Mouse (Mus musculus) stomach, postnatal 0 days (tissue): Measurements from ENCODE around the gene Ank3. TPM values are rescaled to one million over a fixed set of nuclear protein-coding genes. Genes with fewer than 3 reads are reported as not detected.
A peak's percentile ranks its signal among the peaks of the same experiment; 100 is the strongest.

Source experiments
- ATAC-seq: fragments of 200-750 bp; cut with Nextera tagmentation; 2 replicates; pipeline ENCODE4 v1.8.0; 2017; ENCODE audit not compliant: low FRiP score, low TSS enrichment
- DNase-seq: peaks from one replicate; pipeline ENCODE4 v3.0.0-alpha.2; 2016; ENCODE audit warnings: low spot score
- H3K27ac ChIP-seq: fragments of 300-500 bp; sonication (generic); replicated peaks from 2 replicates; pipeline ENCODE4 v1.5.1; 2014; ENCODE audit warnings: mild to moderate bottlenecking, control low read depth
- H3K27me3 ChIP-seq: fragments of 300-500 bp; sonication (generic); 2 replicates; pipeline ENCODE4 v1.6.1; 2014; ENCODE audit warnings: low read length; ENCODE audit not compliant: control insufficient read depth, insufficient read depth
- H3K36me3 ChIP-seq: fragments of 300-500 bp; sonication (generic); 2 replicates; pipeline ENCODE4 v1.6.1; 2014; ENCODE audit warnings: low read length, mixed read lengths; ENCODE audit not compliant: control insufficient read depth, insufficient read depth
- H3K4me1 ChIP-seq: fragments of 300-500 bp; sonication (generic); replicated peaks from 2 replicates; pipeline ENCODE4 v1.6.1; 2014; ENCODE audit warnings: antibody characterized with exemption; ENCODE audit not compliant: control insufficient read depth, insufficient read depth
- H3K4me2 ChIP-seq: fragments of 300-500 bp; sonication (generic); replicated peaks from 2 replicates; pipeline ENCODE4 v1.6.1; 2014; ENCODE audit warnings: low read depth, mild to moderate bottlenecking, control low read depth, moderate library complexity
- H3K4me3 ChIP-seq: fragments of 300-500 bp; sonication (generic); 2 replicates; pipeline ENCODE4 v1.5.1; 2014; ENCODE audit warnings: low read depth, low read length, control low read depth
- H3K9ac ChIP-seq: fragments of 300-500 bp; sonication (generic); 2 replicates; pipeline ENCODE4 v1.6.1; 2014; ENCODE audit warnings: mild to moderate bottlenecking, low read length, control low read depth, mixed read lengths
- H3K9me3 ChIP-seq: fragments of 300-500 bp; sonication (generic); 2 replicates; pipeline ENCODE4 v1.6.1; 2016; ENCODE audit warnings: low read length; ENCODE audit not compliant: control insufficient read depth
- CTCF ChIP-seq: IDR thresholded peaks from 2 replicates; pipeline ENCODE4 v1.5.1; 2016; ENCODE audit warnings: antibody characterized with exemption, low read depth, mild to moderate bottlenecking, moderate library complexity
- EP300 ChIP-seq: optimal IDR thresholded peaks from 2 replicates; pipeline ENCODE3; 2016; ENCODE audit warnings: antibody characterized with exemption
- WGBS: fragments of 180-500 bp; shearing (Covaris S2); extraction: QIAGEN DNeasy Blood & Tissue Kit; methylation state at CpG from one replicate; pipeline ENCODE4 v1.1.7; 2014; 5-methylcytosine and 5-hydroxymethylcytosine counted together
- polyA plus RNA-seq: library from polyadenylated mRNA; unstranded; fragments of >200 nt; fragmentation: Nextera tagmentation; extraction: Ambion mirVana; gene quantifications from 2 replicates; pipeline ENCODE4 v1.2.1, GENCODE M21; 2015

Ank3 gene
- polyA plus RNA-seq, 1 experiment from 2014 or later: 16.0 TPM

GRCm38 (mm10) chr10:69982701-69983100 lies 584.1 kb downstream of the Ank3 start:
- Histone ChIP-seq H3K4me3 (no peak overlapping the region), H3K9me3 (no peaks in the 10 kb centered on the region), H3K27ac (no peak overlapping the region), H3K36me3 (peaks cover 9% of the 10 kb centered on the region; the same call in 1 of the 2 replicates), H3K27me3 (no peaks in the 10 kb centered on the region), H3K4me2 (no peak overlapping the region), H3K9ac (no peak overlapping the region), H3K4me1 (no peaks in the 10 kb centered on the region)
- no peak for ATAC-seq
- WGBS: 95% methylated on average over 4 of the region's 4 CpGs
- TF ChIP-seq CTCF (no peak), EP300 (no peak)
- no peak for DNase-seq

- H3K9me3 ChIP-seq: peaks cover 9% of the 10 kb centered on the region; the same call in 1 of the 2 replicates
- no peak overlapping the region for H3K27ac ChIP-seq
- 93% methylated on average over 11 of the region's 11 CpGs for WGBS
- no peaks in the 10 kb centered on the region for H3K4me1 ChIP-seq
- TF ChIP-seq CTCF (no peak), EP300 (no peak)
- H3K9ac ChIP-seq: no peak overlapping the region
- DNase-seq: no peak
- no peak overlapping the region for H3K4me2 ChIP-seq
- no peak for ATAC-seq
- H3K27me3 ChIP-seq: no peaks in the 10 kb centered on the region
- peaks cover 13% of the 10 kb centered on the region; the same call in 1 of the 2 replicates for H3K36me3 ChIP-seq
- H3K4me3 ChIP-seq: no peak overlapping the region
Observed at GRCm38 (mm10) chr10:69987496-69987895, 588.9 kb downstream of the Ank3 start.

- no peak for DNase-seq
- TF ChIP-seq EP300: no peak
- TF ChIP-seq CTCF: no peak
- peaks cover under 1% of the 10 kb centered on the region; the same call in 1 of the 2 replicates for H3K36me3 ChIP-seq
- no peaks in the 10 kb centered on the region for H3K4me1 ChIP-seq
- no peaks in the 10 kb centered on the region for H3K9me3 ChIP-seq
- no peak for ATAC-seq
- H3K4me3 ChIP-seq: no peak overlapping the region
- WGBS: 79% methylated on average over 8 of the region's 8 CpGs
- no peak overlapping the region for H3K9ac ChIP-seq
- H3K27me3 ChIP-seq: no peaks in the 10 kb centered on the region
- H3K4me2 ChIP-seq: no peak overlapping the region
- H3K27ac ChIP-seq: no peak overlapping the region
Observed at GRCm38 (mm10) chr10:69997082-69997481, 598.5 kb downstream of the Ank3 start.

GRCm38 (mm10) chr10:70004058-70004457 lies 605.5 kb downstream of the Ank3 start:
- ATAC-seq (no peak), DNase-seq (no peak)
- Histone ChIP-seq H3K4me3 (no peak overlapping the region), H3K9ac (no peak overlapping the region), H3K9me3 (no peaks in the 10 kb centered on the region), H3K27me3 (no peaks in the 10 kb centered on the region), H3K36me3 (peaks cover 10% of the 10 kb centered on the region; the same call in 1 of the 2 replicates), H3K27ac (no peak overlapping the region), H3K4me2 (no peak overlapping the region), H3K4me1 (no peaks in the 10 kb centered on the region)
- peak; percentile 30 for TF ChIP-seq CTCF
- TF ChIP-seq EP300: no peak
- WGBS: 86% methylated on average over 5 of the region's 5 CpGs

- H3K4me1 ChIP-seq: no peaks in the 10 kb centered on the region
- no peak overlapping the region for H3K4me2 ChIP-seq
- no peaks in the 10 kb centered on the region for H3K27me3 ChIP-seq
- H3K36me3 ChIP-seq: peaks cover 10% of the 10 kb centered on the region; the same call in 1 of the 2 replicates
- ATAC-seq: no peak
- no peaks in the 10 kb centered on the region for H3K9me3 ChIP-seq
- H3K27ac ChIP-seq: no peak overlapping the region
- TF ChIP-seq CTCF (no peak), EP300 (no peak)
- no peak for DNase-seq
- H3K9ac ChIP-seq: no peak overlapping the region
- H3K4me3 ChIP-seq: no peak overlapping the region
- 98% methylated on average over 15 of the region's 15 CpGs for WGBS
Observed at GRCm38 (mm10) chr10:70004831-70005230, 606.3 kb downstream of the Ank3 start.

- ATAC-seq (no peak), DNase-seq (no peak)
- no peaks in the 10 kb centered on the region for H3K9me3 ChIP-seq
- H3K4me2 ChIP-seq: no peak overlapping the region
- H3K27ac ChIP-seq: no peak overlapping the region
- no peak for TF ChIP-seq CTCF
- TF ChIP-seq EP300: no peak
- H3K4me3 ChIP-seq: no peak overlapping the region
- H3K36me3 ChIP-seq: peaks cover 10% of the 10 kb centered on the region; the same call in 1 of the 2 replicates
- H3K4me1 ChIP-seq: no peaks in the 10 kb centered on the region
- WGBS: 70% methylated on average over 9 of the region's 9 CpGs
- H3K9ac ChIP-seq: no peak overlapping the region
- H3K27me3 ChIP-seq: no peaks in the 10 kb centered on the region
Observed at GRCm38 (mm10) chr10:70006380-70006779, 607.8 kb downstream of the Ank3 start.
